Mouse (Mus musculus) liver, adult 2 months (tissue): Measurements from ENCODE around the gene Tex14. TPM values are rescaled to one million over a fixed set of nuclear protein-coding genes. Genes with fewer than 3 reads are reported as not detected.
"Not testable (repeated sequence)": the region's sequence is repeated elsewhere in the genome, so short reads cannot be mapped to it uniquely, and the experiment has no call there.

Experiments used
- DNase-seq: peaks from one replicate; pipeline ENCODE4 v3.0.0-alpha.2; 2011; ENCODE audit warnings: low read depth, low spot score; ENCODE audit errors: extremely low read depth
- H3K27ac ChIP-seq: fragments of 200-500 bp; replicated peaks from 2 replicates; pipeline ENCODE4 v1.5.1; 2012; ENCODE audit warnings: low read depth, mild to moderate bottlenecking, control low read depth, inconsistent platforms, low read length; ENCODE audit not compliant: insufficient read depth
- H3K27me3 ChIP-seq: fragments of 200-500 bp; 2 replicates; pipeline ENCODE4 v1.6.1; 2012; ENCODE audit warnings: mild to moderate bottlenecking, moderate library complexity, low read length, inconsistent platforms; ENCODE audit not compliant: control insufficient read depth, insufficient read depth
- H3K36me3 ChIP-seq: fragments of 200-500 bp; 2 replicates; pipeline ENCODE4 v1.6.1; 2012; ENCODE audit warnings: low read length, inconsistent platforms; ENCODE audit not compliant: control insufficient read depth, insufficient read depth
- H3K4me1 ChIP-seq: fragments of 200-500 bp; 2 replicates; pipeline ENCODE4 v1.6.1; 2011; ENCODE audit warnings: low read length; ENCODE audit not compliant: control insufficient read depth, insufficient read depth
- H3K4me3 ChIP-seq: fragments of 200-500 bp; 2 replicates; pipeline ENCODE4 v1.5.1; 2011; ENCODE audit warnings: low read depth, mild to moderate bottlenecking, control low read depth, low read length, moderate library complexity; ENCODE audit not compliant: insufficient read depth
- H3K79me2 ChIP-seq: fragments of 200-500 bp; 2 replicates; pipeline ENCODE4 v1.6.1; 2012; ENCODE audit warnings: inconsistent platforms, mild to moderate bottlenecking, low read length, moderate library complexity; ENCODE audit not compliant: control insufficient read depth, insufficient read depth
- H3K9ac ChIP-seq: fragments of 200-500 bp; 2 replicates; pipeline ENCODE4 v1.6.1; 2012; ENCODE audit warnings: low read depth, mild to moderate bottlenecking, control low read depth, inconsistent platforms, low read length
- CTCF ChIP-seq: fragments of 200-500 bp; IDR thresholded peaks from 2 replicates; pipeline ENCODE4 v1.5.1; 2011; ENCODE audit warnings: low read depth, low read length, control low read depth
- POLR2A ChIP-seq: fragments of 200-500 bp; IDR thresholded peaks from 2 replicates; pipeline ENCODE4 v1.6.1; 2011; ENCODE audit warnings: low read length, control low read depth; ENCODE audit not compliant: insufficient read depth; ENCODE audit errors: extremely low read depth
- WGBS: fragments of 180-500 bp; shearing (Covaris S2); methylation state at CpG from one replicate; pipeline ENCODE4 v1.1.7; 2018; 5-methylcytosine and 5-hydroxymethylcytosine counted together
- polyA plus RNA-seq: library from polyadenylated mRNA; depleted of rRNA; stranded (reverse); fragments of >200 nt; gene quantifications from 2 replicates; pipeline ENCODE4 v1.2.3, GENCODE M21; 2012
- total RNA-seq: library from RNA; depleted of rRNA; stranded (reverse); fragments of >200 nt; gene quantifications from 2 replicates; pipeline ENCODE4 v1.2.3, GENCODE M21; 2014

Tex14 gene
- total and polyA plus RNA-seq, 2 experiments = 0.02 to 0.28 TPM

DNA sequence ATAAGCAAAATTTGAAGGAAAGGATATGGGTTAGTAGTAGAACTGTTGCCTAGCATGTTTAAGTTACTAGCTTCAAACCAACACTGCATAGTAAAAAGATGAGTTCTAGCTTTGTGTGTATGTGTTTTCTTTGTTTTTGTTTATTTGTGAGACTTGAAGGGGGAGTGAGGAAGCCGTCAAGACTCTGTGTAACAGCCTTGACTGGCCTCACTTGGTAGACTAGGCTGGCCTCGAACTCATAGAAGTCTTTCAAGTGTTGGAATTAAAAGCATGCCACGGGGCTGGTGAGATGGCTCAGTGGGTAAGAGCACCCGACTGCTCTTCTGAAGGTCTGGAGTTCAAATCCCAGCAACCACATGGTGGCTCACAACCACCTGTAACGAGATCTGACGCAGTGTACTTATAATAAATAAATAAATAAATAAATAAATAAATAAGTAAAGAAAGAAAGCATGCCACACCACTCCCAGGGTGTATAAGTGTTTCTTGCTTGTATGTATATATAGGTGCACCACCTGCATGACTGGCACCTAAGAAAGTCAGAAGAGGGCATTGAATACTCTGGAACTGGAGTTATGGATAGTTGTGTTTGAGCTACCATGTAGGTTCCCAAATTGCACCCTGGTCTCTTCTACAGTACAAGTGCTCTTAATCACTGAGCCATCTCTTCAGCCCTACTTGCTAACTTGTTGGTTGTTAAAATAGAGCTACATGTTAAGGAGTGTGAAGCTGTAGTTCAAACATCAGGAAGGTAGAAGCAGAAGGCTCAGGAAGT, 18.9 kb downstream of the Tex14 start:
- no peak overlapping the region for H3K27ac ChIP-seq
- H3K79me2 ChIP-seq = no peaks in the 10 kb centered on the region
- no peaks in the 10 kb centered on the region for H3K36me3 ChIP-seq
- peaks cover 1% of the 10 kb centered on the region; the same call in 1 of the 2 replicates for H3K4me1 ChIP-seq
- WGBS = 27% methylated on average over 6 of the region's 6 CpGs
- no peak overlapping the region for H3K4me3 ChIP-seq
- no peaks in the 10 kb centered on the region for H3K27me3 ChIP-seq
- DNase-seq = no peak
- H3K9ac ChIP-seq = no peak overlapping the region
- TF ChIP-seq CTCF (no peak), POLR2A (no peak)

GRCm38 (mm10) chr11:87426121-87426449, 21.2 kb downstream of the Tex14 start:
- Histone ChIP-seq H3K79me2 (no peaks in the 10 kb centered on the region), H3K9ac (0 out of 2 replicates have a peak overlapping the region, but pooled peaks have one; percentile 44), H3K27me3 (no peaks in the 10 kb centered on the region), H3K36me3 (no peaks in the 10 kb centered on the region), H3K4me3 (no peak overlapping the region), H3K27ac (no peak overlapping the region), H3K4me1 (peaks cover 1% of the 10 kb centered on the region; the same call in 1 of the 2 replicates)
- TF ChIP-seq POLR2A (no peak), CTCF (no peak)
- WGBS = under 1% methylated on average over 7 of the region's 7 CpGs
- no peak for DNase-seq

- H3K9ac ChIP-seq, H3K4me3 ChIP-seq, H3K4me1 ChIP-seq, H3K36me3 ChIP-seq, H3K79me2 ChIP-seq, H3K27me3 ChIP-seq: not testable (repeated sequence)
- TF ChIP-seq POLR2A = peak; percentile 98
- H3K27ac ChIP-seq = 0 out of 2 replicates have a peak overlapping the region, but pooled peaks have one; percentile 33
- DNase-seq = peak; percentile 98
- WGBS = under 1% methylated on average over 24 of the region's 24 CpGs
Observed at GRCm38 (mm10) chr11:87426450-87427250, 21.8 kb downstream of the Tex14 start.

DNA sequence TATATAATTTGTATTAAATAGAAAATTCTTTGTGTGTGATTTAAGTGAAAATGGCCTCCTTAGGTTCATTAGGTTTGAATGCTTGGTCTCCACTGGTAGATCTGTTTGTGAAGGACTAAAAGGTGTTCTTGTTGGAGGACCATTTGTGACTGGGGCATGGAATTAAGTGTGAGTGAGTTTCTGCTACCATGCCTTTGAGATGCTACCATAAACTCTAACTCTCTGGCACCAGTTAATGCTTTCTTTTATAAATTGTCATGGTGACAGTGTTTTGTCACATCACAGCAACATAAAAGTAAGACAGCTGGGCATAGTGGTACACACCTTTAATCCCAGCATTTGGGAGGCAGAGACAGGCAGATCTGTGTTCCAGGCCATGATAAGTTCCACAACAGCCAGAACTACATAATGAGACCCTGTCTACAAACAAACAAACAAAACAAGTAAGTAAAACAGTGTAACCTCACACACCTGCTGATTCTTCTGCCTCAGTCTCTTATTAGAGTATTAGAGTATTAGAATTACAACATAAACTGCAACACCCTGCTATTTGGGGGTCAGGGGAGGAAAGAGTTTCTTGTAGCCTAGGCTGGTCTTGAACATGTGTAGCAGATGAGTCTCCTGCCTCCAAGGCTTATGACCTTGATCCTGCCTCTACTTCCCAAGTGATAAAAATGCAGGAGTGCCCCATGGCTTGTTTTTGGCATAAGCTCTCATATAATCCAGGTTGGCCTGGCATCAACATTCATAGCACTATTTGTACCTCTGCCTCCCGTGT, 22.6 kb downstream of the Tex14 start:
- Histone ChIP-seq H3K36me3 (no peaks in the 10 kb centered on the region), H3K4me1 (peaks cover 1% of the 10 kb centered on the region; the same call in 1 of the 2 replicates), H3K27me3 (no peaks in the 10 kb centered on the region), H3K9ac (no peak overlapping the region), H3K27ac (no peak overlapping the region), H3K79me2 (no peaks in the 10 kb centered on the region), H3K4me3 (no peak overlapping the region)
- DNase-seq = no peak
- TF ChIP-seq CTCF = no peak
- TF ChIP-seq POLR2A = no peak
- WGBS = 20% methylated on average over 1 of the region's 1 CpGs

DNA sequence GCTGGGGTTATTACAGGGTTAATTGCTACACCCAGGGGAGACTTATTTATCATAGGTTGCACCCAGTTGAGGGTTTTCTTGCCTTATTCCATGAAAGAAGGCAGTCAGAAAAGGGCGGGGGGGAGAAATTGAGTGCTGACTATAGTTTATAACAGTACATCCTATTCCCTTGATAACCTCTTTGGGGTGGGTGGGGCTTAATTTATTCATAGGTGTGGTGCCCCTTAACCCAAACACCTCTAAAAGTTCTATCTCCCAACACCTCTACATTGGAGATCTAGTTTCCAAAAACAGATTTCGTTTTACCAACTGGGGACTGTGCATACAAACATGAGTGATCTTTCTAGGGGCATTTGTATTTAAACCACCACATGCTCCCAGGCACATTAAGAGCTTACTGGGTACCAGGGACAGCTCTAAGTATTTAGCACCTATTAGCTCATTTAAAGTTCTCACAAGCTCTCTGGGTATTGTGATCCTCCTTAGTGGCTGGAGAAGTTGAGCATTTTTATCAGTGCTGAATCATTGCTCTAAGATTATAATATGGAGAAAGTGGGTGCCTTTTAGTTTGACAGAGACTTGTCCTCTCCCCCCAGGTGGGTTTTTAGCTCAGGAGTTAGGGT, 23.3 kb downstream of the Tex14 start:
- no peak for TF ChIP-seq CTCF
- no peak for TF ChIP-seq POLR2A
- Histone ChIP-seq H3K36me3 (no peaks in the 10 kb centered on the region), H3K27me3 (no peaks in the 10 kb centered on the region), H3K79me2 (no peaks in the 10 kb centered on the region), H3K4me1 (peaks cover 1% of the 10 kb centered on the region; the same call in 1 of the 2 replicates), H3K27ac (no peak overlapping the region), H3K4me3 (no peak overlapping the region), H3K9ac (no peak overlapping the region)
- 70% methylated on average over 2 of the region's 2 CpGs for WGBS
- no peak for DNase-seq
